Mouse (Mus musculus) lung, postnatal 0 days (tissue): ENCODE measurements at regions not wholly inside any gene's neighbourhood (a gene's known extent, or its start where the extent isn't known, plus 50 kb on each side); places are given as distances from the start of the nearest gene placed in this dataset.

Source experiments
- CTCF ChIP-seq: IDR thresholded peaks from 2 replicates; pipeline ENCODE4 v1.5.1; 2016; ENCODE audit warnings: antibody characterized with exemption, mild to moderate bottlenecking
- EP300 ChIP-seq: IDR thresholded peaks from 2 replicates; pipeline ENCODE4 v1.6.1; 2016; ENCODE audit warnings: antibody characterized with exemption, mild to moderate bottlenecking, control low read depth

DNA sequence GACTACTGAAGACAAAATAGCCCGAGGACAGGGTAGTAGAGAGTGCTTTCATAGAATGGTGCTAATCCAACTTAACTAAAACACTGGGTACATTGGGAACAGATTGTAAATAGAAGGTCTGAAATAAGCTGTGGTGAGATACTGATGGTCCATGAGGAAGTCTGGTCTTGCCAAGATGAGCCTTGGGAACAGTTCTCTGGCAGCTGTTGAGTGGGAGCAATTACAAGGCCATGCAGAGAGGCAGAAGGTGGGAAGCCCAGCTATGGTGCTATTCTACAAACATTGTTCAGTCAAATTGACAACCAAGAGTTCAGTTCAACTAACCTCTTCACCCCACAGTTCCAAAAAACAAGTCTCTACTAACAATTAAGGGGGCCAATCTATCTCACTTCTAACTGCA lies 92.5 kb upstream of the Tenm4 start:
- no peak for TF ChIP-seq CTCF
- no peak for TF ChIP-seq EP300
